Mouse (Mus musculus) lung, postnatal 0 days (tissue): ENCODE measurements at regions not wholly inside any gene's neighbourhood (a gene's known extent, or its start where the extent isn't known, plus 50 kb on each side); places are given as distances from the start of the nearest gene placed in this dataset.

ENCODE experiments used
- ATAC-seq: fragments of 200-750 bp; cut with Nextera tagmentation; 2 replicates; pipeline ENCODE4 v1.8.0; 2017; ENCODE audit warnings: moderate library complexity
- DNase-seq: peaks from one replicate; pipeline ENCODE4 v3.0.0-alpha.2; 2016; ENCODE audit warnings: low spot score
- H3K27ac ChIP-seq: fragments of 300-500 bp; sonication (generic); 2 replicates; pipeline ENCODE4 v1.5.1; 2014; ENCODE audit warnings: antibody characterized with exemption, mild to moderate bottlenecking, low read length, mixed read lengths
- H3K27me3 ChIP-seq: fragments of 300-500 bp; sonication (generic); replicated peaks from 2 replicates; pipeline ENCODE4 v1.6.1; 2014; ENCODE audit warnings: low read length, mixed read lengths; ENCODE audit not compliant: insufficient read depth
- H3K36me3 ChIP-seq: fragments of 300-500 bp; sonication (generic); 2 replicates; pipeline ENCODE4 v1.6.1; 2014; ENCODE audit warnings: low read length, mixed read lengths; ENCODE audit not compliant: insufficient read depth
- H3K4me1 ChIP-seq: fragments of 300-500 bp; sonication (generic); 2 replicates; pipeline ENCODE4 v1.6.1; 2014; ENCODE audit warnings: antibody characterized with exemption, low read depth, low read length, mixed read lengths; ENCODE audit not compliant: insufficient read depth
- H3K4me2 ChIP-seq: fragments of 300-500 bp; sonication (generic); replicated peaks from 2 replicates; pipeline ENCODE4 v1.6.1; 2014; ENCODE audit warnings: low read depth, mild to moderate bottlenecking, low read length, moderate library complexity, mixed read lengths
- H3K4me3 ChIP-seq: fragments of 300-500 bp; sonication (generic); 2 replicates; pipeline ENCODE4 v1.5.1; 2014; ENCODE audit warnings: low read depth, low read length
- H3K9ac ChIP-seq: fragments of 300-500 bp; sonication (generic); replicated peaks from 2 replicates; pipeline ENCODE4 v1.6.1; 2014; ENCODE audit warnings: low read depth, mild to moderate bottlenecking
- H3K9me3 ChIP-seq: fragments of 300-500 bp; sonication (generic); 2 replicates; pipeline ENCODE4 v1.6.1; 2016; ENCODE audit warnings: low read length, mixed read lengths
- CTCF ChIP-seq: IDR thresholded peaks from 2 replicates; pipeline ENCODE4 v1.5.1; 2016; ENCODE audit warnings: antibody characterized with exemption, mild to moderate bottlenecking
- EP300 ChIP-seq: IDR thresholded peaks from 2 replicates; pipeline ENCODE4 v1.6.1; 2016; ENCODE audit warnings: antibody characterized with exemption, mild to moderate bottlenecking, control low read depth
- WGBS: fragments of 180-500 bp; shearing (Covaris S2); extraction: QIAGEN DNeasy Blood & Tissue Kit; methylation state at CpG from one replicate; pipeline ENCODE4 v1.1.7; 2014; 5-methylcytosine and 5-hydroxymethylcytosine counted together

GRCm38 (mm10) chr14:15677218-15677617, 238.4 kb upstream of the Lrrc3b start:
- no peak for ATAC-seq
- Histone ChIP-seq H3K9me3 (no peaks in the 10 kb centered on the region), H3K9ac (no peak overlapping the region)

GRCm38 (mm10) chr14:15679456-15679855, 240.7 kb upstream of the Lrrc3b start:
- TF ChIP-seq EP300 = no peak
- TF ChIP-seq CTCF = no peak
- WGBS = 84% methylated on average over 2 of the region's 2 CpGs
- Histone ChIP-seq H3K9ac (no peak overlapping the region), H3K4me3 (no peak overlapping the region), H3K9me3 (no peaks in the 10 kb centered on the region), H3K27ac (no peak overlapping the region), H3K4me2 (no peak overlapping the region), H3K27me3 (no peaks in the 10 kb centered on the region), H3K4me1 (no peaks in the 10 kb centered on the region), H3K36me3 (no peaks in the 10 kb centered on the region)
- ATAC-seq = no peak
- no peak for DNase-seq

More at GRCm38 (mm10) chr14:15677218-15677617, 238.4 kb upstream of the Lrrc3b start:
- DNase-seq = no peak
- no peak overlapping the region for H3K4me2 ChIP-seq
- 79% methylated on average over 2 of the region's 2 CpGs for WGBS
- no peaks in the 10 kb centered on the region for H3K27me3 ChIP-seq
- TF ChIP-seq CTCF (no peak), EP300 (no peak)
- no peak overlapping the region for H3K4me3 ChIP-seq
- no peaks in the 10 kb centered on the region for H3K4me1 ChIP-seq
- H3K27ac ChIP-seq = no peak overlapping the region
- no peaks in the 10 kb centered on the region for H3K36me3 ChIP-seq

GRCm38 (mm10) chr14:15698001-15698400, 259.2 kb upstream of the Lrrc3b start:
- 47% methylated on average over 2 of the region's 2 CpGs for WGBS
- Histone ChIP-seq H3K27me3 (no peaks in the 10 kb centered on the region), H3K9me3 (no peaks in the 10 kb centered on the region), H3K4me2 (no peak overlapping the region), H3K36me3 (no peaks in the 10 kb centered on the region), H3K27ac (no peak overlapping the region), H3K9ac (no peak overlapping the region), H3K4me3 (no peak overlapping the region), H3K4me1 (no peaks in the 10 kb centered on the region)
- ATAC-seq (no peak), DNase-seq (no peak)
- TF ChIP-seq EP300 = no peak
- TF ChIP-seq CTCF = no peak

- 80% methylated on average over 2 of the region's 2 CpGs for WGBS
- Histone ChIP-seq H3K36me3 (no peaks in the 10 kb centered on the region), H3K27ac (no peak overlapping the region), H3K4me1 (no peaks in the 10 kb centered on the region), H3K4me2 (no peak overlapping the region), H3K9me3 (no peaks in the 10 kb centered on the region), H3K27me3 (no peaks in the 10 kb centered on the region), H3K4me3 (no peak overlapping the region), H3K9ac (no peak overlapping the region)
- ATAC-seq (no peak), DNase-seq (no peak)
- TF ChIP-seq CTCF (no peak), EP300 (no peak)
Observed at GRCm38 (mm10) chr14:15698607-15699006, 259.8 kb upstream of the Lrrc3b start.

- no peak overlapping the region for H3K9ac ChIP-seq
- H3K9me3 ChIP-seq = no peaks in the 10 kb centered on the region
- no peak overlapping the region for H3K4me3 ChIP-seq
- H3K27me3 ChIP-seq = no peaks in the 10 kb centered on the region
- WGBS = 47% methylated on average over 1 of the region's 1 CpGs
- no peak for ATAC-seq
- no peaks in the 10 kb centered on the region for H3K4me1 ChIP-seq
- TF ChIP-seq EP300 (no peak), CTCF (no peak)
- H3K27ac ChIP-seq = no peak overlapping the region
- no peaks in the 10 kb centered on the region for H3K36me3 ChIP-seq
- peak; percentile 11 for DNase-seq
- H3K4me2 ChIP-seq = no peak overlapping the region
Observed at GRCm38 (mm10) chr14:15722135-15722534, 283.3 kb upstream of the Lrrc3b start.

- DNase-seq (no peak), ATAC-seq (no peak)
- no peaks in the 10 kb centered on the region for H3K4me1 ChIP-seq
- H3K4me3 ChIP-seq = no peak overlapping the region
- no peaks in the 10 kb centered on the region for H3K27me3 ChIP-seq
- no peak overlapping the region for H3K9ac ChIP-seq
- H3K4me2 ChIP-seq = no peak overlapping the region
- H3K9me3 ChIP-seq = no peaks in the 10 kb centered on the region
- no peak for TF ChIP-seq EP300
- TF ChIP-seq CTCF = no peak
- H3K27ac ChIP-seq = no peak overlapping the region
- H3K36me3 ChIP-seq = no peaks in the 10 kb centered on the region
- WGBS = 66% methylated on average over 5 of the region's 5 CpGs
Observed at GRCm38 (mm10) chr14:15746629-15747238, 307.9 kb upstream of the Lrrc3b start.
